Mouse (Mus musculus) ES-Bruce4 (cell line): ENCODE data around the gene Prss33. TPM values are rescaled to one million over a fixed set of nuclear protein-coding genes. Genes with fewer than 3 reads are reported as not detected.

Experiments used
- H3K27ac ChIP-seq: 2 replicates; pipeline ENCODE4 v1.5.1; 2012; ENCODE audit warnings: low read length, inconsistent platforms; ENCODE audit not compliant: insufficient read depth
- H3K27me3 ChIP-seq: 2 replicates; pipeline ENCODE4 v1.6.1; 2012; ENCODE audit warnings: mild to moderate bottlenecking, low read length, inconsistent platforms; ENCODE audit not compliant: control insufficient read depth, poor library complexity, insufficient read depth, severe bottlenecking
- H3K36me3 ChIP-seq: 2 replicates; pipeline ENCODE4 v1.6.1; 2012; ENCODE audit warnings: inconsistent platforms, mild to moderate bottlenecking, low read length, moderate library complexity; ENCODE audit not compliant: control insufficient read depth, poor library complexity, insufficient read depth, severe bottlenecking
- H3K4me1 ChIP-seq: one replicate; pipeline ENCODE4 v1.8.1; 2011; ENCODE audit warnings: low read length; ENCODE audit not compliant: control insufficient read depth, insufficient read depth
- H3K4me3 ChIP-seq: 2 replicates; pipeline ENCODE4 v1.5.1; 2011; ENCODE audit warnings: low read depth, mild to moderate bottlenecking, low read length
- H3K9ac ChIP-seq: 2 replicates; pipeline ENCODE4 v1.6.1; 2012; ENCODE audit warnings: low read depth, mild to moderate bottlenecking, inconsistent platforms; ENCODE audit not compliant: poor library complexity, severe bottlenecking
- H3K9me3 ChIP-seq: replicated peaks from 2 replicates; pipeline ENCODE4 v1.6.1; 2012; ENCODE audit warnings: mild to moderate bottlenecking, low read length, inconsistent platforms; ENCODE audit not compliant: control insufficient read depth, poor library complexity, insufficient read depth, severe bottlenecking
- CTCF ChIP-seq: IDR thresholded peaks from one replicate; pipeline ENCODE4 v1.8.1; 2011; ENCODE audit warnings: low read depth, low read length
- EP300 ChIP-seq: IDR thresholded peaks from 2 replicates; pipeline ENCODE4 v1.6.1; 2011; ENCODE audit warnings: low read depth, low read length; ENCODE audit not compliant: insufficient read depth
- POLR2A ChIP-seq: IDR thresholded peaks from one replicate; pipeline ENCODE4 v1.8.1; 2011; ENCODE audit warnings: low read length; ENCODE audit not compliant: insufficient read depth
- polyA plus RNA-seq: library from polyadenylated mRNA; stranded (reverse); fragments of >200 nt; gene quantifications from 2 replicates; pipeline ENCODE4 v1.2.4, GENCODE M21; 2011; ENCODE audit warnings: low read depth; ENCODE audit not compliant: missing spikeins, insufficient read depth, insufficient read length

The Prss33 gene
- polyA plus RNA-seq, 1 experiment: 2.0 TPM

DNA sequence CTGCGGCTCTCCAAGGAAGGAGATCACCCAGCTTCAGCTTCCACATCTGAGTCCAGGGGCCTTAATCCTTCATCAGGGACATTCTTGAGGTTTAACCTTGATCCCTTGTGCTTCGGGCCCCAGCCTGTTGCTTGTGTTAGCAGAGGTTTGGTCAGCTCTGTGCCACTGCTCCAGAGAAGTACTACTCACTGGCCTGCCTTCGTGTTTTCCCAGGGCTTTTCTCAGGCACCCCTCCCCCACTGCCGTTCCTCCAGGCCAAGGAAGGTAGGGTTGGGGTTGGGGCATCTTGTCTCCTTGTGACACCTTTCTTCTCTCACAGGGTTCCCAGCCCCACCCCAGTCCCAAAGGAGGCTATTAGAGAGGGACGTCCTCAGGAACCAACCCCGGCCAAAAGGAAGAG lies 13.8 kb downstream of the Prss33 start:
- TF ChIP-seq EP300: 0 out of 2 replicates have a peak, but pooled peaks have one; percentile 7
- TF ChIP-seq POLR2A: no peak
- Histone ChIP-seq H3K4me3 (no peak overlapping the region), H3K9ac (no peak overlapping the region), H3K4me1 (peaks cover 8% of the 10 kb centered on the region), H3K27me3 (no peaks in the 10 kb centered on the region), H3K36me3 (peaks cover 94% of the 10 kb centered on the region), H3K9me3 (peaks cover 24% of the 10 kb centered on the region), H3K27ac (peak overlapping the region; percentile 24)

DNA sequence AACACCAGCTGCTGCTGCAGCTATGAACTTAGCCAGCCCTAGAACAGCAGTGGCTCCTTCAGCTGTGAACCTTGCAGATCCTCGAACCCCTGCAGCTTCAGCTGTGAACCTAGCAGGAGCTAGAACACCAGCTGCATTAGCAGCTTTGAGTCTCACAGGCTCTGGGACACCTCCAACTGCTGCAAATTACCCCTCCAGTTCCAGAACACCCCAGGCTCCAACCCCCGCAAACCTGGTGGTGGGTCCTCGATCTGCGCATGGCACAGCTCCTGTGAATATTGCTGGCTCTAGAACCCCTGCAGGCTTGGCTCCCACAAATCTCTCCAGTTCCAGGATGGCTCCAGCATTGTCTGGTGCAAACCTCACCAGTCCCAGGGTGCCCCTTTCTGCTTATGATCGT lies 15.1 kb downstream of the Prss33 start:
- Histone ChIP-seq H3K27me3 (no peaks in the 10 kb centered on the region), H3K9ac (no peak overlapping the region), H3K27ac (no peak overlapping the region), H3K4me1 (peaks cover 8% of the 10 kb centered on the region), H3K4me3 (no peak overlapping the region), H3K9me3 (peaks cover 37% of the 10 kb centered on the region), H3K36me3 (peaks cover 94% of the 10 kb centered on the region)
- TF ChIP-seq POLR2A: no peak

- Histone ChIP-seq H3K27me3 (no peaks in the 10 kb centered on the region), H3K4me1 (peaks cover 8% of the 10 kb centered on the region), H3K4me3 (no peak overlapping the region), H3K27ac (no peak overlapping the region), H3K9me3 (peaks cover 52% of the 10 kb centered on the region), H3K9ac (no peak overlapping the region), H3K36me3 (peaks cover 94% of the 10 kb centered on the region)
- no peak for TF ChIP-seq POLR2A
- no peak for TF ChIP-seq EP300
- no peak for TF ChIP-seq CTCF
Observed at GRCm38 (mm10) chr17:23819235-23819634, 16.6 kb downstream of the Prss33 start.

DNA sequence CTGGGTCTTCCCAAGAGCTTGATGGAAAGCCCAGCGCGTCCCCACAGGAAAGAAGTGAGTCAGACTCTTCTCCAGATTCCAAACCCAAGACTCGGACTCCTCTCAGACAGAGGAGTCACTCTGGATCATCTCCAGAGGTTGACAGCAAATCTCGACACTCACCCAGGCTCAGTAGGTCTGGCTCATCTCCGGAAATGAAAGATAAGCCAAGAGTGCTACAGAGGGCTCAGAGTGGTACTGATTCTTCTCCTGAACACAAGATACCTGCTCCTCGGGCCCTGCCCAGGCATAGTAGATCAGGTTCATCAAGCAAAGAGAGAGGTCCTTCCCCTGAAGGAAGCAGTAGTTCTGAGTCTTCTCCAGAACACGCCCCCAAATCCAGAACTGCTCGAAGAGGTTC lies 17.3 kb downstream of the Prss33 start:
- H3K4me1 ChIP-seq: peaks cover 8% of the 10 kb centered on the region
- H3K27me3 ChIP-seq: no peaks in the 10 kb centered on the region
- TF ChIP-seq POLR2A (no peak), CTCF (no peak), EP300 (no peak)
- H3K9me3 ChIP-seq: peaks cover 58% of the 10 kb centered on the region
- H3K36me3 ChIP-seq: peaks cover 95% of the 10 kb centered on the region
- no peak overlapping the region for H3K4me3 ChIP-seq
- no peak overlapping the region for H3K9ac ChIP-seq
- no peak overlapping the region for H3K27ac ChIP-seq

DNA sequence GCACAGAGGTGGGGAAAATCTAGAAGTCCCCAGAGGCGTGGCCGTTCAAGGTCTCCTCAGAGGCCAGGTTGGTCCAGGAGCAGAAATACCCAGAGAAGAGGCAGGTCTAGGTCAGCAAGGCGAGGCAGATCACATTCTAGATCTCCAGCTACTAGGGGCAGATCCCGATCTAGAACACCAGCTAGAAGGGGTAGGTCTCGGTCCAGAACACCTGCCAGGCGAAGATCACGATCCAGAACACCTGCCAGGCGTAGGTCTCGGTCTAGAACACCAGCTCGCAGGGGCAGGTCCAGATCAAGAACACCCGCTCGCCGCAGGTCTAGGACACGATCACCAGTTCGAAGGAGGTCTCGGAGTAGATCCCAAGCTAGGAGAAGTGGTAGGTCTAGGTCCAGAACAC lies 20.2 kb downstream of the Prss33 start:
- Histone ChIP-seq H3K27ac (no peak overlapping the region), H3K4me3 (no peak overlapping the region), H3K9me3 (peaks cover 70% of the 10 kb centered on the region), H3K27me3 (no peaks in the 10 kb centered on the region), H3K36me3 (peaks cover 96% of the 10 kb centered on the region), H3K4me1 (peaks cover 3% of the 10 kb centered on the region), H3K9ac (no peak overlapping the region)
- no peak for TF ChIP-seq EP300
- no peak for TF ChIP-seq POLR2A
- TF ChIP-seq CTCF: no peak

GRCm38 (mm10) chr17:23807918-23808317 lies 27.9 kb downstream of the Prss33 start:
- H3K9ac ChIP-seq: no peak overlapping the region
- no peaks in the 10 kb centered on the region for H3K4me1 ChIP-seq
- no peak overlapping the region for H3K27ac ChIP-seq
- TF ChIP-seq CTCF: no peak
- no peak for TF ChIP-seq POLR2A
- TF ChIP-seq EP300: no peak
- no peak overlapping the region for H3K4me3 ChIP-seq
- no peaks in the 10 kb centered on the region for H3K27me3 ChIP-seq
- H3K9me3 ChIP-seq: peaks cover 12% of the 10 kb centered on the region
- H3K36me3 ChIP-seq: peaks cover 59% of the 10 kb centered on the region
